Mouse (Mus musculus) retina, adult 2 months (tissue): ENCODE data around the gene Fam174a.
A peak's percentile ranks its signal among the peaks of the same experiment; 100 is the strongest.

Experiments used
- DNase-seq: peaks from one replicate; pipeline ENCODE4 v3.0.0-alpha.2; 2012; ENCODE audit warnings: low read depth, low spot score

Gene Fam174a

DNA sequence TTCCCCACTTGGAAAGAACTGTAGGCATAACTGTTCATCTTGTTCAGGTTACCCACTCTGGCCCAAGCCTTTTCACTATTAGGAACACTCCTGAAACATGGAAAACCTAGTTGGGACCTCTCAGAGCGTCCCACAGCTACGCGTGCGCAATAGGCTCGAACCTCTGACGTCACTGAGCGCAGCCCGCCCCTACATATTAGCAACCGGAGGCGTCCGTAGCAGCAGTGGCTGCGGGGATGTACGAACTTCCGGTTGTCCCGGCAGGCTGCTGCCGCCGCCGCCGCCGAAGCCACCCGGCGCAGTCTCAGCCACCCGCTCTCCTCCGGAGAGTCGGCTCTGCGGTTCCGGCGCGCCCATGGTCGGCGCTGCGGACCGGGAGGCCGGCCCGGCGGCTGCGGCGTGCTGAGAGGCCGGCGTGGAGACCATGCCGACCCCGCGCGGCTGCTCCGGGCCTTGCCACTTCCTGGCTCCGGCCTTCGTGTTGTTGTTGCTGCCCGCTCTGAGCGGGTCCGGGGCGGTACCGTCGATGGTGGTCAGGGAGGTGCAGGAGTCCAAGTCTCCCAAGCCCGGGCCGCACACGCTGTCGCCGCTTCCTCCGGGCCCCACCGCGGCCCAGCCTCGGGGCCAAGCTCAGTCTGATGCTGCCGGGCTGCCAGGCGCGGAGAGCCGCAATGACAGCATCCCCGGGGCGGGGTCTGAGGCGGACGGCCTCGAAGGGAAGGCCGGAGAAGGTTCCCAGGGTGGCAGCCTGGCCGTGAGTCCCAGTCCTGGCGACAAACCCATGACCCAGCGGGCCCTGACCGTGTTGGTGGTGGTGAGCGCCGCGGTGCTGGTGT lies at the start of gene Fam174a:
Gene Fam174a (plus strand): TSS at position 231 of the 836 bp plus-strand sequence.
- DNase-seq, result peak; percentile 85

- no peak for DNase-seq
These were observed 49.6 kb upstream of the Fam174a start for GRCm38 (mm10) chr1:95263843-95264242.

- DNase-seq, result no peak
These were observed 45.3 kb upstream of the Fam174a start for GRCm38 (mm10) chr1:95267950-95268724.

- DNase-seq, result no peak
These were observed 40.1 kb upstream of the Fam174a start for GRCm38 (mm10) chr1:95273321-95273720.

DNA sequence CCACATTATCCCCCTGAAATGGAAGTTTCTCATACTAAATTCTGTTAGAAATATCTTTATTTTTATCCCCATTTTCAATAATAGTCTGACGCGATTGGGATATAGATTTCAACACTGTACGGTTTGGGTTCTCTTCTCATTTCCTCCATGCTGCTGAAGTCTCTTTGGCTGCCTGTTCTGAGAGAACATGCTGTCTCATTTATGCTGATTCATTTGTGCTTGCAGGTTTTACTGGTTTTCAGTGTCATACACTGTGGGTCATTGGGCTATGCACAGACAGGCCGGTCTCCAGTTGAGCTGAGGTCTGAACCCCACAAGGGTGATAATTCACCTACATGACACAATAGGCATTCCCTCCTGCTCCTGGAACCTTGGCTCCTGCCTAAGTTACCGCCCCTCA lies 5.1 kb upstream of the Fam174a start:
- no peak for DNase-seq

DNA sequence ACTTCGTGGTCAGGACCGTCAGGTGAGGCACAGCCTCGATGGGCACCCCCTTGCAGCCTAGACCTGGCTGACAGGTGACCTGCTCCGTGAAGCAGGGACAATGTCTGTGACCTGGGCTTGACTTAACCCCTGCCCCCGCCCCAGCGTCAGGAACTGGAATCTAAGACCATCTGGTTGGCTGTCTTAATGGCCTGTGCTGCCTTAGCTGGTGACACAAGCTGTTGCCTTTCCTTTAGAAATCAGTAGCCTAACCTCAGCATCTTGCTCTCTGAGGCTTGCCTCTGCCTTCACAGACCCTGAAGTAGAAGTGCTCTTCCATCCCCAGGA lies 769 bp downstream of the Fam174a start:
- no peak for DNase-seq

DNA sequence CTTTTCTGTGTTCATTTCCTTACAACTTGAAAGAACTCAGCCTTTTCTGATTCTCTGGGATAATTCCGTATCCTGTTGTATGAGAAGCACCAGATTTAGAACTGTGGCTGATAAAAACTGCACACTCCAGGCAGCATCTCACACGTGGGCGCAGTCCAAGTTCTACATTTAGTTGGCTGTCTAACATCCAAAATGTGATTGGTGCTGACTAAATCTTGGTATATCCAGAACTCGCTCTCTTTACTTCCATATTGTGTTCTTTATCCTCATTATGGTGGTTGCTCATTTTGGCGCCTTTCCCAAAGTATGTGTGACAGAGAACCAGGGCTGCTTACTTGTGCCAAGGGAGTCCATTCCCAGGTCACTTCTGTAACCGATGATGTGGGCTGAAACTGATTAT lies 2.6 kb downstream of the Fam174a start:
- no peak for DNase-seq

DNA sequence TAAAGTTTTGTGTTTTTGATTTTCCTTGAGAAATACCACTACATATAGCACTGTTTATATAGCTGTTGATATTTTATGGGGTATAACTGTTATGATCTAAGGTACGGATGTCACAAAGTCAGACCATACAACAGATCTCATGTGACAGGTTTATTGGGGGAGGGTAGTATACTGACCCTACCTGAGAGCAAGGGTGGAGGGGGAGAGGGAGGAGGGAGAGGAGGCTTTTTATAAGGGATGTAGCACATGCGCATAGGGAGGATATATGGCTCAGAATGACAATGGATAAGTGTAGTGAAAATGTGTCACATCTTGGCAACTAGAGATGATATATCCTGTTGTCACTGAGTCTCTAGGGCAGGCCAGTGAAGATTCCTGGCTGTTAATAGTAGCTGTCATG lies 8.8 kb downstream of the Fam174a start:
- no peak for DNase-seq

GRCm38 (mm10) chr1:95323004-95323403 lies 9.6 kb downstream of the Fam174a start:
- DNase-seq, result no peak

- no peak for DNase-seq
These were observed 13.4 kb downstream of the Fam174a start for GRCm38 (mm10) chr1:95326856-95327255.

GRCm38 (mm10) chr1:95339618-95340017 lies 26.2 kb downstream of the Fam174a start:
- no peak for DNase-seq

- no peak for DNase-seq
These were observed 28.8 kb downstream of the Fam174a start for GRCm38 (mm10) chr1:95342242-95342641.

- DNase-seq, result no peak
These were observed 30.4 kb downstream of the Fam174a start for GRCm38 (mm10) chr1:95343585-95344485.

DNA sequence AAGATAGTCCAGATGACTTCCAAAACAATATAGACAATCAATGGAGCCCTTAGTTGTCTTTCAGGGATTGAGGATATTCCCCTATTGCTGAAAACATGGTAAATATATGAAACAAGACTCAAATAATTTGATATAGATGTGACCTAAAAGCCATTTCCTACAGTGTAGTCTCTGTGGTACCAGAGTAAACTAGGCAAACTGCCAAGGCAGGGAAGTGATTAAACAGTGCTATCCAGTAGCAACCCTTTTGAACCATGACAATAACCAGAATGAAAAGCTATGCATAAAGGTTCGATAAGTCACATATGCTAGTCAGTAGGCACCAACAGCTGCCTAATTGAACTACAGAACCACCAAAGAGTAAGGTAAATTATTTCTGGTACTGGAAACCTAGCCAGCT lies 40.7 kb downstream of the Fam174a start:
- no peak for DNase-seq

DNA sequence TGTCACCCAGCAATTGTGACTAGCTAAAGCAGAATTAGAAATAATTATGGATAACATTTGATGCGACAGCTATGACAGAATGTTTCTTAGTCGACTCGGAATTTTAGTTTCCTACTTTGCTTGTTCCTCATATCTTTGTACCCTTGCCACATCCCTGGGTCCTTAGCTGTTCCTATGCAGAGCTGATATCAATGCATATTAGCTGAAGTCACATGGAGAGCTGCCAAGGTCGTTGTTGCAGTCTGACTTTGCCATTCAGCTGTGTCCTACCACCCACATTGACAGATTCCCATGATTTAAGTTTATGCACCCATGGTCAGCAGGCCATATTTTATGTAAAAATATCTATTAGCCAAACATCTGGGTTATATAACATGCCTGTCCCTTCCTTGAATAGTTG lies 43.5 kb downstream of the Fam174a start:
- no peak for DNase-seq

- DNase-seq, result no peak
These were observed 50.3 kb downstream of the Fam174a start for GRCm38 (mm10) chr1:95363692-95364091.

DNA sequence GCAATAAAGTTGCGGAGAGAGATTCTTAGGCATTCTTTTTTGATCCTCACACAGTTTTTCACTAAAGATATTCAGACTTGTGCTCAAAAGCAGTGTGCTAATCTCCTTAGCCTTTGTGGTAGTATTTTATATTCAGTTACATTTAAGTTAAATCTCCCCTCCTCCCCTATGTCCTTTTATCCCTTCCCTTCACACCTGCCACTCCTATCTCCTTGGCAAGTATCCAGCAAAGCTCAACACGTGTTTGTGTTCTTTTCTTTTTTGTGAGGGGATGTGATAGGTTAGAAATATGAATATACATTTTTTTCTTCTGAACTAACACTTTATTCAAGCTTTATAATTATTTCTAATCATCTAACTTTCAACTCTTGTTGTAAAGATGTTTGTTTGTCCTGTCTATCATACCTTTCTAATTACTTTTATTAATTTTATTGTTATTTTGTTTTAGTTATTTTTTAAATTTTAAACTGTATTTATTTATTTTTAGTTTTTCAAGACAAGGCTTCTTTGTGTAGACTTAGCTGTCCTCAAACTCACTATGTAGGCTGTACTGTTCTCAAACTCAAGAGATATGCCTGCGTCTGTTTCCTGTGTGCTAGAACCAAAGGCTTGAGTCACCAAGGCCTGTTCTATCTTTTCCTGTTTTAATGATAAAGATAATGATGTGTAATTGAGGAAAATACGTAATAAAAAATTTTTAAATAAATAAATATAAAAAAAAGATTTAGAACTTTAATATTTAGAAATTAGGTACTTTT lies 53.4 kb downstream of the Fam174a start:
- DNase-seq, result no peak

DNA sequence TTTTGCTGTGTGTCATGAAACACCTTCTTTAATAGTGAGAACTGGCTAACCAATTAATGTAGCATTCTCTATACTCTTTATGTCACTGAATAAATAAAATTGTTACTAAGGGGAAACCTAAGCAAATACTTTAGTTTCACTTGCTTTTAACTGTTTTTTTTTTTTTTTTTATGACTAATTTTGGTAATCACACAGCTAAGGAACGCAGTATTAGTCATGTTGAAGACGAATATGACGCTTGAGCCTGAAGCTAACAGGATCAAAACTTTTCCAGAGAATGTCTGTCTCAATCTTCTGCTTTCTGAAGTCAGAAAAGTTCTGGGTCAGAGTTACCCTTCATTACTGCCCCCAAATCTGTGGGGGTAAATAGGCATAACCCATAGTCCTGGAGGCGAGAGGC lies 54.3 kb downstream of the Fam174a start:
- DNase-seq, result no peak

DNA sequence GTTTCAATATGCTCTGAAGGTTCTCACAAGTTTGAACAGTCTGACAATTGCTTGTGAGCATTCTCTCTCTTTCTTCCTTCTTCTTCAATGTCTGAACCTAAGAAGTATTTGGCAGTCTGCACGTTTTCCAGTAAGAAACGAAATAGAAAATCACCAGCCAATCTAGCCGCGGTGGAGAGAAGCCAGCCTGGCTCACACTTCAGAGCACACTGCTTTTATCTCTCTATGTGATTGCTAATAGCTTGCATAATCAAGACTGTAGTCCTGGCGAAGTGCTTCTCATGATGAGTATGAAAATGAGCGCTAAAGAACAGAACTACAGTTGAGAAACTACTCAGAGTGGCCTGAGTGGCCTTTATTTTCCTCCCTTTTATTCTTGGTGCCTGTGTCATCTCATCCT lies 62.0 kb downstream of the Fam174a start:
- DNase-seq, result no peak

- DNase-seq, result no peak
These were observed 67.6 kb downstream of the Fam174a start for GRCm38 (mm10) chr1:95381028-95381427.
